Mouse (Mus musculus) liver, postnatal 0 days (tissue): Measurements from ENCODE around the gene Nek4.

Experiments
- CTCF ChIP-seq: sonication (generic); IDR thresholded peaks from 2 replicates; pipeline ENCODE4 v1.5.1; 2016; ENCODE audit warnings: antibody characterized with exemption, low read depth
- EP300 ChIP-seq: IDR thresholded peaks from 2 replicates; pipeline ENCODE4 v1.6.1; 2016; ENCODE audit warnings: antibody characterized with exemption, low read depth, mild to moderate bottlenecking

- TF ChIP-seq EP300 (no peak), CTCF (no peak)
Observed at GRCm38 (mm10) chr14:30959031-30959430, 7.9 kb downstream of the Nek4 start.
